Mouse (Mus musculus): Measurements from ENCODE around the gene Zmym3.
A peak's percentile ranks its signal among the peaks of the same experiment; 100 is the strongest.
"Not testable (repeated sequence)": the region's sequence is repeated elsewhere in the genome, so short reads cannot be mapped to it uniquely, and the experiment has no call there.

The Zmym3 gene

DNA sequence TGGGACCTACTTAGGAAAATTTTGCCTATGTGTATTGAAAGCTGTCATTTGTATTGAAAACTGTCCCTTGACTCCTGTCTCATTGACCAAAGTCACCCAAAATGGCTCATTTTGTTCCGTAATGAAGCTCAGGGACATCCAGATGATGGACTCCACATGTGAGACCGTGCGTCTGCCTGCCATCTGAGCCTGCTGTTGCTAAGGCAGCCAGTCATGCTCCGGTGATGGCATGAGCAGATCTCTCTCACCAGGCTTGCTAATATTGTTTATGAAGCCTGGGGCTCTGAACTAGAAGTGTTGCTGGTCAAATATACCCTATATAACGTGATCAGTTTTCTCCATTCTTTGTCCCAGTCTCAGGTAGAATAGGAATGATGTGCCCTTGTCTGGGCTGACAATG, 47.7 kb downstream of the Zmym3 start:
- DNase-seq: no peak

DNA sequence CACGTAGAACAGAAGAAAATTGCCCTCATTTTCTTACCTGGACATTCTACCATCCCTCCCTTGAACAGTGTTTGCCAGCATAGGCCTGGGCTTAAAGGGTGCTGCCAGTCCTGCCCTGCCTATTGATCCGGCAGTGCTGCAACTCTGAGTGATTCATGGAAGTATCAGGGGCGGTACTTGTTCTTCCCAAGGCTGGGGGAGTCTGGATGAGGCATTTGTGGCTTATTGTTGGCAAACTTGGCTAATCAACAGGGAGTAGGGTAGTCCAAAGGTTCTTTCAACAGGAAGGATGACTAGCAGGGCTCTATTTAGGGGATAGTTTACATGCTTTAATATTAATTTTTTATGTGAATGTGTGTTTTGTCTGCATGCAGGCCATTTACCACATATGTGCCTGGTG, 50.1 kb downstream of the Zmym3 start:
- DNase-seq: no peak

- DNase-seq: peak in 1 of 2 experiments; percentile 11
Measured at GRCm38 (mm10) chrX:101369001-101369400, 51.6 kb downstream of the Zmym3 start.

DNA sequence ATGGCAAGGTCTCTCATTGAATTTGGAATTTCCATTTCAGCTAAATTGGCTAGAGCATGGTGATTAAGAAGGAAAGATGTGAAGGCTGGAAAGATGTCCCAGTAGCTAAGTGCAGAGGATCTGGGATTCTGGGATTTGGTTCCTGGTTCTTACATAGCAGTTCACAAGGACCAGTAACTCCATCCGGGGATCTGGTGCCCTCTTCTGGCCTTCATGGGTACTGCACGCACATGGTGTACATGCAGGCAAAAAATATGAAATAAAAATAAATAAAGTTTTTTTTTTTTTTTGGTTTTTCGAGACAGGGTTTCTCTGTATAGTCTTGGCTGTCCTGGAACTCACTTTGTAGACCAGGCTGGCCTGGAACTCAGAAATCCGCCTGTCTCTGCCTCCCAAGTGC, 61.7 kb downstream of the Zmym3 start:
- DNase-seq: not testable (repeated sequence)

Measured in lung, adult 18-20 months (tissue).